Mouse (Mus musculus) neural tube, embryonic 10.5 days (tissue): ENCODE measurements at regions not wholly inside any gene's neighbourhood (a gene's known extent, or its start where the extent isn't known, plus 50 kb on each side); places are given as distances from the start of the nearest gene placed in this dataset.

Source experiments
- DNase-seq: peaks from one replicate; pipeline ENCODE4 v3.0.0-alpha.2; 2017; ENCODE audit warnings: low spot score; ENCODE audit errors: extremely low spot score

DNA sequence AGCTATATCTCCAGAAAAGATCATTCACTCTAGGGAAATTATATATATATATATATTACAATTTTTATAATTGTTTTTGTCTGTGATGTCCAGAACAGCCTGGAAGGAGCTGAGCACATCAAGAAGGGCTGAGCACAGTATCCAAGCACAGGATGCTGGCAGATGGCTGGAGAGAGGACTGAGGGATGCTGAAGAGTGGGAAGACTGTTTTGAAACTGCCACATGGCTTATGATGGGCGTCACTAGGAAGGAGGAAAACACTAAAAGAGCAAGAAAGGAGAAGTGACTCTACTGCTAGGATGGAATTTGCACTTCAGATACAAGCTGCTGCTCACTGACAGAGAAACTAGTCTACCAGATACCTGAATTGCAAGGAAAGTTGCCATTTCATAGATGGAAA is 50.4 kb upstream of the Atg10 start:
- DNase-seq: no peak

DNA sequence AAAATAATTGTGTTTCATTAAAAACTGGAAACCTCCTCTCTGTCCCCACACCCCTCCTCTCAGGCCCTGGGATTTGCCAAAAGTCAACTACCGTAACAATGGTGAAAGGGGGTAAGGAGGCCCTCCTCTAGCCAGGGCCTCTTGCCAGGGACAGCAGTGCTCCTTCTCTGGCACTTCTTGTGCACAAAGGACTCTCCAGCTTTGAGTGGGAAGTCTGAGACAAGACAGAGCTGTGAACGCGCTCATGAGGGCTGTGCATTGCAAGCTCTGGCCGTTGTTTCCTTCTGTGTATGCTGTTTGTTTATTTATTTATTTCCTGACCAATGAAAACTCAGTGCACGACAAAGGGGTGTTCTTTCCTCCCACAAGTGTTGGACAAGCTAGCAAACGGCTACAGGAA is 50.8 kb upstream of the Atg10 start:
- no peak for DNase-seq

DNA sequence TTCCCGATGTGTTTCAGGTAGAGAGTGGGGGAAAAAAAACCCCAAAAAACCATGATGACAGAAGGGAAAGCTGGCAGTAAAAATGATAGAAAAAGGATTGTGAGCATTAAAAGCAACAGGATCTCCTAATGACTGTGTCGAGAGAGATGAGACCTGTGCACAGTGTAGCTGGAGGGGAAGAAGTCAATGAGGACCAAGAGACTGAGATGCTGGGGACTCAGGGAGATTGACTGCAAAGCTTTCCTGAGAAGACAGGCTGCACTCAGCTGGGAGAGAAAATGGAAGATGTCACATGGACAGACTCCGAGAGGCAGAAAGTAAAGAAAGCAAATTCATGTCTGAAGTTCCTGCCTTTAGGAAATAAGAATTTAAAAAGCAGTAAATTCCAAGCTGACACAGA is 55.7 kb upstream of the Atg10 start:
- no peak for DNase-seq

DNA sequence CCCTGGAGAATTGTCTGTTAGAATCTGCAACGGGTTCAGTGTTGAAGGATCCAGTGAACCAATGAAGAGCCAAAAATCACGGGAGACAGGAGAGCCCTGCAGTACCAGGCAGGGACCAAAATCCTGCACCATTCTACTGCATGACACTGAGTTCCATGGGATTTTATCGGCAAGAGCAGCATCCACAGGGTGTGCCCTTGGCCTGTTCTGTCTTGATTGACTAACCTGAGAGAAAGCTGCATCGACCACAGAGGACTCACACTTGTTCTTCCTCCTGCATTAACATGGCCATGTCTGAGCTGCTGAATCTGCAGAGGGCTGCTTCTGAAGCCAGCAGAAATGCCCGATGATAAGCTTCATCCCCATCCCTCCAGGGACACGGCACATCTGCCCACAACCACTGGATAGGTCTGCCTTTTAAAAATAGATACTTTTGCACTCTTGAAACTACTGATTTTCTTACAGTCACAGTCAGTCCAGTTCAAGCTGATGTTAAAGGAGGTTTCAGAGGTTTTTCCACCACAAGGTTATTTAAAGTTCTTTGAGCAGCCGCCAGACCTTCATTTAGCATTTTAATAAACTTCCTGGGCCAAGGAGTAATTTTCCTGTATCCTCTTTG is 71.9 kb upstream of the Atg10 start:
- no peak for DNase-seq

GRCm38 (mm10) chr13:91296521-91297160 is 72.9 kb upstream of the Atg10 start:
- no peak for DNase-seq

DNA sequence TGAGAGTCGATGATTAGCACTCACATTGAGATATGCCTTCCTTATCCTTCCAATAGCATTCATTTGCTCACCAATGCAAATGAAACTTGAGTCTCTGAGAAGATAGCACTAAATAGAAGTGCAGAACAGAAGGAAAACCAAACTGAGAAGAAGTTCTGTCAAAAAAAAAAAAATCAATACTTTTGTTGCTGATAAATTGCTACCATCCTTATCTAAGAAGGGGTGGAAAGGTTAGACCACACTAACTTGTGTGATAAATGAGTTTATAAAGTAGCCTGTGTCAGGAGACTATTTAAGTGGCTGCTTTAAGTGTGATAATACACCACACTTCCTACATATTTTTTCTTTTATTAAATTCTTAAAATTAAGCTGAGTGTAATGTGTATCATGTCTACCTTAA is 78.1 kb upstream of the Atg10 start:
- no peak for DNase-seq

GRCm38 (mm10) chr13:91305697-91306405 is 82.1 kb upstream of the Atg10 start:
- no peak for DNase-seq

- DNase-seq: no peak
Observed at GRCm38 (mm10) chr13:91306545-91306944, 82.8 kb upstream of the Atg10 start.

GRCm38 (mm10) chr13:91312905-91313571 is 89.3 kb upstream of the Atg10 start:
- DNase-seq: no peak

DNA sequence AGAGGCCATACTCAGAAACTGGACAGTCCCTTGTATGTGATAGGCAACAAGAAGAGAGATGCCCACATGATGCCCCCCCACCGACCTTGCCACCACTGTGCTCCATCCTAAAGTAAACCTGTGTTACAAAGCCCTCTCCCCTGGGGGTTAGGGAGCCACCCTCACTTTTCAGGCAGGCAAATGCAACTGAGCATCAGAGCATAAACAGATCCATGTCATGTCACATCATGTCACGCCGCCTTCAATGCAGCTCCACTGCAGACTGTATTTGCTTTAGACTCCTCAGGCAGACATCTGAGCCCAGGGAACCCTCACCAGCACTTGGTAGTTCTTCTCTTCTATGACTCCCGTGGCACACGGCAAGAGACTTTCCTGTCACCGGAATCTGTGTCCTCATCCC is 98.6 kb upstream of the Atg10 start:
- no peak for DNase-seq

GRCm38 (mm10) chr13:91326834-91327233 is 103.1 kb upstream of the Atg10 start:
- DNase-seq: no peak

DNA sequence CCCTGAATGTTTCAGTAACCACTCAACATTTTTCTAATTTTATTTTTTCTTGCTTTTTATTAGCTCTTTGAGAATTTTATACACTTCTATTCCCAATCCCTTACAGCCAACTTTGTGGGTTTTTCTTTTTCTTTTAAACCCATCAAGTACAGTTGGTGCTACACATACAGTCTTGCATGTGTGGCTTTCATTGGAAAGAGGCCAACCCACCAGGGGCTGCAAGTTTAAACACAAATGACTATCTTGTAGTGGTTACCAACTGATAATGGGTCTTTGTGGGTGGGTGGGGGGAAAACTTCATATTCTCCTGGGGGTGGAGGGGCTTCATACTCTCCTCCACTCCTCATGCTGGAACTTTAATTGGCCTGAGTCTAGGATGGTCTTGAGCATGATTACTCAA is 110.5 kb upstream of the Atg10 start:
- DNase-seq: no peak

- no peak for DNase-seq
Observed at GRCm38 (mm10) chr13:91344139-91344538, 115.9 kb upstream of the Ssbp2 start.

DNA sequence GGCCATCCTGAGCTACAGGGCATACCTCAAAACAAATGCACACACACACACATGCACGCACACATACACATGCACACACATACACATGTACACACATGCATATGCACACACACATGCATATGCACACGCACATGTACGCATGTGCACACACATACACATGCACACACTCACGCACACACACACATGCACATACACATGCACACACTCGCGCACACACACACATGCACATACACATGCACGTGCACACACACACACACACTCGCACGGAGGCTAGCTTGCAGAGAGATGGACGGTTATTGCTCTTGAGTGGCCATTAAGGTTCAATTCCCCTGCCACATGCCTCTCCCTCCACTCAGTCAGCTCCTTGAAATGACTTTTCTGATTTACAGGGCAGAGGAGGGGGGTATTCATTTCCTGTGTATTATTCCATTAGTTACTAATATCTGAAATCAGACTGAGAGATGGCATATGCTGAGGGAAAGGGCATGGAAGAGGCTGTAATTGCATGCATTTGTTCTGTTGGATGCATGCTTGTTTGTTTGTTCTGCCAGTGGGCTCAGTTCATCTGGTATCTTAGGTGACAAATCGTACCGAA is 111.5 kb upstream of the Ssbp2 start:
- no peak for DNase-seq

GRCm38 (mm10) chr13:91352311-91352710 is 107.8 kb upstream of the Ssbp2 start:
- no peak for DNase-seq

DNA sequence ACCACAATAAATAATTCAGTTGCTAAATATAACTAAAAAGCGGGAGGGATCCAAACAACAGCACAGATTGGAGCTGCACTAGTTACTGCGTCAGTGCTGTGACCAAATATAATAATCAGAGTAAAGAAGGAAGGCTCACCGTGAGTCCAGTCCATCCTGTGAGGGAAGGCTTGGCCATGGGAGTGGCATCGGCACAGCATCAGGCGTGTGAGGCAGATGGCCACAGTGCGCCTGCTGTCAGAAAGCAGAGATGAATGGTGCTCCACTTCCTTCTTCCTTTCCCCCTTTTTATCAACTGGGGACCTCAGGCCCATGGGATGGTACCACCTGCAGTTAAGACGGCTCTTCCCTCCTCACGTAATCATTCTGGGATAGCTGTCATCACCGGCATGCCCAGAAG is 103.6 kb upstream of the Ssbp2 start:
- DNase-seq: no peak

DNA sequence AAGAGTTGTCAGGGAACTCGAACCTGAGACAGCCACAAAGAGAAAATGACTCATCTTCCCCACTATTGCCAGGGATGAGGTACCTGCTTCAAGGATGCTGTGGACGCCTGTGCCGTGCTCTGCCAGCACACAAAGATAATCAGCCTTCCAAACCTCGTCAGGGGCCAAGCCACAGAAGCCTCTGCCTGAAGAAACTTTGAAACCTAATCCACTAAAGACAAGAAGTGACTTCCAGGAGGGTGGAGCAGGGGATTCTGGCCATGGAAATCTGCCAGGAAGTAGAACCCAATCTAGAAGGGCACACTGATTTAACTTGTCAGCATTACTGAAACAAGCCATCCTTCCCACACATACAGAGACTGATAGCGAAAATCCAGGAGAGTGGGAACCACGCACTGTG is 100.0 kb upstream of the Ssbp2 start:
- DNase-seq: no peak

GRCm38 (mm10) chr13:91365270-91365952 is 94.7 kb upstream of the Ssbp2 start:
- DNase-seq: no peak

DNA sequence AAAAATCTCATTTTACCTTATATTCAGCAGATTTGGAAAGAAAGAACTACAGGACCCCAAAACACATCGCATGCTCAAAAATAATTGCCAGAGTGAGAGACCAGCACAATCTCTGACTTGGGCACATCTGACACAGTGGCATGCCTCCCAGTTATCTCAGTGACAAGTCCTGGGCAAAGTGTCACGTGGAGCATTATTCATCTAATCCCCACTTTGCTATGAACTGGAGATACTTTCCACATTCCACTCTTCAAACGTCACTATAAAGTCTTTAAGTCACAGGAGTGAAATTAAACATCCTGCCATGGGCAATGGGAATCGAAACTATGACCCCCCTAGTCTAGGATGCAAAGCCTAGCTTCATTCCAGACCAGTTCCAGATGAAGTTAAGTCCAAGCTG is 93.5 kb upstream of the Ssbp2 start:
- no peak for DNase-seq

DNA sequence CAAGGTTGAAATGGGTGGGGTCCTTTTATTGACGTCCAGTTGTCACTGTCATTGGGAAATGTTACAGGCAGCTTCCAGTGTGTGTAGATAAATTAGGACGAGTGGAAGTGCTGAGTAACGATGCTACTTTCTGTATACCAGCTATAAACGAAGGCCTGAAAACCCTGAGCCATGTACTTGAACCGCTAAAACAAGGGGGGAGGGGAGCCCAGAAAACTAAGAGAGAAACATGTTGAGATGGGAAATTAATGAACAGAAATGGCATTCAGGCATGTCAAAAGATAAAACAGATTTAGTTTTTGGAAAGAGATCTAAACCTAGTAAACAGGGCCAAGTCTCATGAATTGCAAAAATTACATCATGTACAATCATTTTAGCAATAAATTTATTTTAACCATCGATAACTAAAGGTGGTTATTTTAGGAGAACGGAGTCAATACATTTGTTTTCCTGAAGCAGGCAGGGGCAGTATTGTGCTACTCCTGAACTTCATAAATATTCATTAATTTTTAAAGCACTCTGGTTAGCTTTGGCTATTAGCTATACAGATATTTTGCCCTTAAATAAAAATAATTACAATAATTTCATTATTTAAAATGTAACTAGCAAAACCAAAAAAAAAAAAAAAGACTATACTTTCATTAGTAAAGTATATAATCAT is 92.1 kb upstream of the Ssbp2 start:
- no peak for DNase-seq

DNA sequence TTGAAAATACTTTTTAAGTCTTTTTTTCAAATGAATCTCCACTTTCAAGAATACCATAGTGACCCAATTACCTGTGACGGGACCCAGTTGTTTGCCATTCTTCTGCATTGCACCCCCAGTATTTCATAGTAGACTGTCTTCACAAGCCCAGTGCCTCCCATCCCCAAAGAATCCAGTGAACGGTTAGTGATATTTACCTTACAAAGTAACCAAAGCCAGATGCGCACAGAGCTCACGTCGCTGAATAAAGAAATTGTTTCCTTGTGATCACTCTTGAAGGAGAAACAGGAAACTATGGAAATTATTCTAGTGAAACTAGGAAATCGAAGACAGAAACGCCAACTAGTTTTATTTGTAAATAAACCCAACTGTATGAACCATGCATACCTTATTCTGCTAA is 91.4 kb upstream of the Ssbp2 start:
- no peak for DNase-seq
